Mouse (Mus musculus) heart, embryonic 11.5 days (tissue): Measurements from ENCODE around the gene Lmntd2. TPM values are rescaled to one million over a fixed set of nuclear protein-coding genes. Genes with fewer than 3 reads are reported as not detected.
A peak's percentile ranks its signal among the peaks of the same experiment; 100 is the strongest.

Experiments used
- ATAC-seq: fragments of 200-750 bp; cut with Nextera tagmentation; replicated peaks from 2 replicates; pipeline ENCODE4 v1.8.0; 2017; ENCODE audit warnings: moderate library complexity; ENCODE audit not compliant: insufficient number of reproducible peaks, low FRiP score, low TSS enrichment
- H3K27ac ChIP-seq: fragments of 300-500 bp; sonication (generic); 2 replicates; pipeline ENCODE4 v1.5.1; 2014; ENCODE audit warnings: mild to moderate bottlenecking, low read depth, low read length
- H3K27me3 ChIP-seq: fragments of 300-500 bp; sonication (generic); 2 replicates; pipeline ENCODE4 v1.6.1; 2014; ENCODE audit warnings: mild to moderate bottlenecking, low read length, mixed read lengths; ENCODE audit not compliant: control insufficient read depth, insufficient read depth
- H3K36me3 ChIP-seq: fragments of 300-500 bp; sonication (generic); 2 replicates; pipeline ENCODE4 v1.6.1; 2014; ENCODE audit warnings: mild to moderate bottlenecking, low read length, moderate library complexity, mixed read lengths; ENCODE audit not compliant: control insufficient read depth, insufficient read depth
- H3K4me1 ChIP-seq: fragments of 300-500 bp; sonication (generic); 2 replicates; pipeline ENCODE4 v1.6.1; 2014; ENCODE audit warnings: low read length; ENCODE audit not compliant: control insufficient read depth, insufficient read depth
- H3K4me2 ChIP-seq: fragments of 300-500 bp; sonication (generic); 2 replicates; pipeline ENCODE4 v1.6.1; 2014; ENCODE audit warnings: mild to moderate bottlenecking, moderate library complexity
- H3K4me3 ChIP-seq: fragments of 300-500 bp; sonication (generic); 2 replicates; pipeline ENCODE4 v1.5.1; 2014; ENCODE audit warnings: low read depth, low read length
- H3K9ac ChIP-seq: fragments of 300-500 bp; sonication (generic); 2 replicates; pipeline ENCODE4 v1.6.1; 2014; ENCODE audit warnings: mild to moderate bottlenecking, low read depth, low read length, moderate library complexity
- H3K9me3 ChIP-seq: fragments of 300-500 bp; sonication (generic); replicated peaks from 2 replicates; pipeline ENCODE4 v1.6.1; 2016; ENCODE audit warnings: low read length; ENCODE audit not compliant: control insufficient read depth
- WGBS: fragments of 180-500 bp; shearing (Covaris S2); extraction: QIAGEN DNeasy Blood & Tissue Kit; methylation state at CpG from one replicate; pipeline ENCODE4 v1.1.7; 2014; ENCODE audit not compliant: insufficient replicate concordance; 5-methylcytosine and 5-hydroxymethylcytosine counted together
- polyA plus RNA-seq: library from polyadenylated mRNA; unstranded; fragments of >200 nt; fragmentation: Nextera tagmentation; extraction: Ambion mirVana; gene quantifications from 2 replicates; pipeline ENCODE4 v1.2.1, GENCODE M21; 2014

Gene Lmntd2
- polyA plus RNA-seq, 1 experiment from 2014 or later = 0.99 TPM

GRCm38 (mm10) chr7:141195754-141196153 lies 18.1 kb downstream of the Lmntd2 start:
- H3K27me3 ChIP-seq = no peaks in the 10 kb centered on the region
- H3K4me2 ChIP-seq = no peak overlapping the region
- H3K4me3 ChIP-seq = no peak overlapping the region
- no peak overlapping the region for H3K27ac ChIP-seq
- no peaks in the 10 kb centered on the region for H3K9me3 ChIP-seq
- H3K4me1 ChIP-seq = peaks cover 16% of the 10 kb centered on the region
- peaks cover 4% of the 10 kb centered on the region for H3K36me3 ChIP-seq
- WGBS = 96% methylated on average over 2 of the region's 2 CpGs
- no peak overlapping the region for H3K9ac ChIP-seq
- no peak for ATAC-seq

DNA sequence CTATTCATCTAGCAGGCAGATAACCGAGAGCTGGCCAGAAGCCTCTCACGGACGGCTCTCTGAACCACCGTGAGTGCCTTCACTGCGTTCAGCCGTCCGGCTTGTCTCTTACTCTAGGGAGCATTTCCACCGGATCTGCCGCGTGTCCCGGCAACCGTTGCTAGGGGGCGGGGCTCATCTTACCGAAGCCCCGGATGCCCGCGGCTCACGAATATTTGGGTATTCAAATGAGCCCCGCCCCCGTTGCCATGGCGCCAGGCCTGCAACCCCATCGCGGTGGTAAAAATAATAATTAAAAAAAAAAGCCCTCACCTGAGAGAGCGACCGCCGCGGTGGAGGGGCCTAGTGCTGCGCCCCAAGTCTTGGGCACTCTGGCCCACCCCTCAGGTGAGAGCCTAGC lies 19.1 kb downstream of the Lmntd2 start:
- peak overlapping the region; percentile 74 for H3K4me2 ChIP-seq

GRCm38 (mm10) chr7:141194409-141194808 lies 19.5 kb downstream of the Lmntd2 start:
- Histone ChIP-seq H3K4me3 (peak overlapping the region; percentile 90), H3K27me3 (no peaks in the 10 kb centered on the region)
- under 1% methylated on average over 23 of the region's 23 CpGs for WGBS

More for the DNA sequence above, 19.1 kb downstream of the Lmntd2 start:
- Histone ChIP-seq H3K36me3 (peaks cover 10% of the 10 kb centered on the region), H3K9me3 (no peaks in the 10 kb centered on the region), H3K27ac (peak overlapping the region; percentile 64; the same call in 1 of the 2 replicates), H3K27me3 (no peaks in the 10 kb centered on the region), H3K4me1 (peaks cover 16% of the 10 kb centered on the region), H3K9ac (peak overlapping the region; percentile 95), H3K4me3 (peak overlapping the region; percentile 90)
- no peak for ATAC-seq
- under 1% methylated on average over 28 of the region's 28 CpGs for WGBS

GRCm38 (mm10) chr7:141193948-141194347 lies 19.9 kb downstream of the Lmntd2 start, which contains the start of the genes Hras and Lrrc56:
Gene Hras (minus strand): TSS chr7:141194005.
Gene Lrrc56 (plus strand): TSS chr7:141194157.
- H3K27me3 ChIP-seq = no peaks in the 10 kb centered on the region
- H3K9ac ChIP-seq = peak within 1 kb of the TSS; percentile 95
- peak within 1 kb of the TSS; percentile 74 for H3K4me2 ChIP-seq
- H3K4me1 ChIP-seq = peaks cover 16% of the 10 kb centered on the region
- WGBS = under 1% methylated on average over 39 of the region's 39 CpGs
- peak within 1 kb of the TSS; percentile 77 for H3K27ac ChIP-seq
- peak within 1 kb of the TSS; percentile 90 for H3K4me3 ChIP-seq
- H3K9me3 ChIP-seq = no peaks in the 10 kb centered on the region
- peaks cover 12% of the 10 kb centered on the region for H3K36me3 ChIP-seq
- ATAC-seq = peak; percentile 94

More at GRCm38 (mm10) chr7:141194409-141194808, 19.5 kb downstream of the Lmntd2 start:
- Histone ChIP-seq H3K27ac (peak overlapping the region; percentile 46; the same call in 1 of the 2 replicates), H3K9ac (peak overlapping the region; percentile 95), H3K4me2 (peak overlapping the region; percentile 74), H3K36me3 (peaks cover 10% of the 10 kb centered on the region), H3K9me3 (no peaks in the 10 kb centered on the region), H3K4me1 (peaks cover 16% of the 10 kb centered on the region)
- no peak for ATAC-seq

- Histone ChIP-seq H3K4me3 (peak overlapping the region; percentile 90), H3K27me3 (no peaks in the 10 kb centered on the region), H3K36me3 (peaks cover 12% of the 10 kb centered on the region), H3K9ac (peak overlapping the region; percentile 95), H3K4me2 (peak overlapping the region; percentile 74), H3K9me3 (no peaks in the 10 kb centered on the region), H3K4me1 (peaks cover 16% of the 10 kb centered on the region), H3K27ac (peak overlapping the region; percentile 77)
- ATAC-seq = peak; percentile 33
- WGBS = under 1% methylated on average over 34 of the region's 43 CpGs
These were observed 20.5 kb downstream of the Lmntd2 start for GRCm38 (mm10) chr7:141193348-141193856.

DNA sequence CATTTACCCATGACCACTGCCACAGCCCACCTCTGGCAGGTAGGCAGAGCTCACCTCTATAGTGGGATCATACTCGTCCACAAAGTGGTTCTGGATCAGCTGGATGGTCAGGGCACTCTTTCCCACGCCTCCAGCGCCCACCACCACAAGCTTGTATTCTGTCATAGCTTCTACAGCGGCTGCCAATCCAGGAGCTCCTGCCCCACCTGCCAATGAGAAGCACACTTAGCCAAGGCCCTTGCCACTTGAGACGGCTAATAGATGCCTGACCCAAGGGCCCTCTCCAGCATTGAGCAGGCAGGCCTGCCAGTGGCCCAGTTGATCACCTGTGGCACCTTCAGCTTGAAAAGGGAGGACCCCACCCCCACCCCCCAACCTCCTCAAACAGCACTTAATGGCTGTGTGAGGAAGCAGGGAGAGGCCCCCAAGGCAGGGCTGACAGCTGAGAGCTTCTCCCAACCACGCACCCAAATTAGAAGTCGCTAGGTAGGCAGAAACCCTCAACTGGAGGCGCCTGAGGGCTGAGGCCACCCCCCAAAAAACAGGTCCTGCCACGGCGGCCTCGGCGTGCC lies 21.0 kb downstream of the Lmntd2 start:
- 28% methylated on average over 12 of the region's 12 CpGs for WGBS
- ATAC-seq = no peak

DNA sequence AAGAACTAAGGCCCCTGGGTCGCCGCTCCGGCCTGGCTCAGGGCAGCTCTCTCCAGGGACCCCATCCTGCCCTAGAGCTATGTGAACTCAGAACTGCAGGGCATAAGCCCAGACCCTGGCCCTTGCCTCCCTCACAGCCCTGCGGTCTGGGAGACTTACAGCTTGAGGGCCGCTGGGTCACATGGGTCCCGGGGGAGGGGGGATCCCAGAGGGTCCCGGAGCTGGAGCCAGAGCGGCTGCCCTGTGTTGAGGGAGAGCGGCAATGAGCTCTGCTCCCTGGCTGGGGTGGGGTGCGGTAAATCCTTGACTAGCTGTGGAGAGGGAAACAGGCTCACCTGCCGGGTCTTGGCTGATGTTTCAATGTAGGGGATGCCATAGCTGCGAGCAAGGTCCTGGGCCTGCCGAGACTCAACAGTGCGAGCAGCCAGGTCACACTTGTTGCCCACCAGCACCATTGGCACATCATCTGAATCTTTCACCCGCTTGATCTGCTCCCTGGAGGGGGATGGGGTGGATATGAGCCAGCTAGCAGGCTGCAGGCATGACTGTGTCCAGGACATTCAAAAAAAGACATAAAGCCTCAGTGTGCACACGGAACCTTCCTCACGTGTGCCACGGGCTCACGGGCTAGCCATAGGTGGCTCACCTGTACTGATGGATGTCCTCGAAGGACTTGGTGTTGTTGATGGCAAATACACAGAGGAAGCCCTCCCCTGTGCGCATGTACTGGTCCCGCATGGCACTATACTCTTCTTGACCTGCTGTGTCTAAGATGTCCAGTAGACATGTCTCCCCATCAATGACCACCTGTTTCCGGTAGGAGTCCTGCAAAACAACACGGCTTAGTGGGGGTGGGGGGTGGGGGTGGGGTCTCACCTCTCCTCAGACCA lies 21.8 kb downstream of the Lmntd2 start:
- peak overlapping the region; percentile 74 for H3K4me2 ChIP-seq

More for the DNA sequence above, 21.0 kb downstream of the Lmntd2 start:
- H3K9ac ChIP-seq = peak overlapping the region; percentile 95
- no peaks in the 10 kb centered on the region for H3K9me3 ChIP-seq
- peak overlapping the region; percentile 74 for H3K4me2 ChIP-seq
- peaks cover 16% of the 10 kb centered on the region for H3K4me1 ChIP-seq
- H3K4me3 ChIP-seq = peak overlapping the region; percentile 90
- H3K27me3 ChIP-seq = no peaks in the 10 kb centered on the region
- peak overlapping the region; percentile 77 for H3K27ac ChIP-seq
- H3K36me3 ChIP-seq = peaks cover 12% of the 10 kb centered on the region

DNA sequence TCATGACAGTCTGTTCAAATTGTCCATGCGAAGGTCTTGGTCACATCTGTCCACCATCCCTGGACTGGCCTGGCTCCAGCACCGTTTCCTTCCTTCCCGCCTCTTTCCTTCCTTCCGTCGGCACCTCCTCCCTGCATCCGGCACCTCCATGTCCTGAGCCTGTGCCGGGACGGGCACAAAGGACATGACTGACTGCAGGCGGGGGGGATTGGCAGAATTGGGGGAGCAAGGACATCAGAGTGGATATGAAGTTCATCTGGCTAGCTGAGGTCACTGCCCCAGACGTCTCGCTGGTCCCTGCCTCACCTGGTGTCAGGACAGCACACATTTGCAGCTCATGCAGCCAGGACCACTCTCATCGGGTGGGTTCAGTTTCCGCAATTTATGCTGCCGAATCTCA lies 22.8 kb downstream of the Lmntd2 start:
- no peak for ATAC-seq
- Histone ChIP-seq H3K27ac (no peak overlapping the region), H3K36me3 (peaks cover 12% of the 10 kb centered on the region), H3K9me3 (no peaks in the 10 kb centered on the region), H3K4me1 (peaks cover 16% of the 10 kb centered on the region), H3K9ac (no peak overlapping the region), H3K4me2 (no peak overlapping the region), H3K27me3 (no peaks in the 10 kb centered on the region), H3K4me3 (no peak overlapping the region)
- WGBS = 81% methylated on average over 14 of the region's 14 CpGs

More for the DNA sequence above, 21.8 kb downstream of the Lmntd2 start:
- Histone ChIP-seq H3K4me1 (peaks cover 16% of the 10 kb centered on the region), H3K36me3 (peaks cover 12% of the 10 kb centered on the region), H3K9me3 (no peaks in the 10 kb centered on the region), H3K9ac (no peak overlapping the region; the same call in 1 of the 2 replicates), H3K27me3 (no peaks in the 10 kb centered on the region), H3K4me3 (peak overlapping the region; percentile 90; the same call in 1 of the 2 replicates), H3K27ac (no peak overlapping the region)
- no peak for ATAC-seq
- WGBS = 92% methylated on average over 24 of the region's 24 CpGs
